Mouse (Mus musculus): ENCODE measurements at regions not wholly inside any gene's neighbourhood (a gene's known extent, or its start where the extent isn't known, plus 50 kb on each side); places are given as distances from the start of the nearest gene placed in this dataset.

- DNase-seq: no peak
These were observed 70.8 kb downstream of the Toporsl start for GRCm38 (mm10) chr4:52666768-52667480.

- DNase-seq: no peak
These were observed 104.8 kb upstream of the Olfr275 start for GRCm38 (mm10) chr4:52709563-52709962.

- no peak for DNase-seq
These were observed 88.2 kb upstream of the Olfr275 start for GRCm38 (mm10) chr4:52726203-52726602.

- peak; percentile 58 to 79 for DNase-seq
These were observed 87.6 kb upstream of the Olfr275 start for GRCm38 (mm10) chr4:52726625-52727297.

- no peak for DNase-seq
These were observed 81.3 kb upstream of the Olfr275 start for GRCm38 (mm10) chr4:52733141-52733540.

GRCm38 (mm10) chr4:52739543-52740474, 74.6 kb upstream of the Olfr275 start:
- no peak for DNase-seq

- DNase-seq: no peak
These were observed 61.4 kb upstream of the Olfr275 start for GRCm38 (mm10) chr4:52752838-52753509.

Measured in cerebellum, postnatal 25 days (tissue).